Mouse (Mus musculus) hindbrain, postnatal 0 days (tissue): ENCODE results near the gene Iqcd. TPM values are rescaled to one million over a fixed set of nuclear protein-coding genes. Genes with fewer than 3 reads are reported as not detected.
A peak's percentile ranks its signal among the peaks of the same experiment; 100 is the strongest.

Experiments used
- ATAC-seq: fragments of 200-750 bp; cut with Nextera tagmentation; 2 replicates; pipeline ENCODE4 v1.8.0; 2017; ENCODE audit warnings: mild to moderate bottlenecking, moderate TSS enrichment, moderate library complexity
- DNase-seq: peaks from one replicate; pipeline ENCODE4 v3.0.0-alpha.2; 2015; ENCODE audit warnings: low spot score
- H3K27ac ChIP-seq: fragments of 300-500 bp; sonication (generic); 2 replicates; pipeline ENCODE4 v1.5.1; 2014; ENCODE audit warnings: mild to moderate bottlenecking
- H3K27me3 ChIP-seq: fragments of 300-500 bp; sonication (generic); 2 replicates; pipeline ENCODE4 v1.6.1; 2014; ENCODE audit warnings: low read length, mixed read lengths; ENCODE audit not compliant: insufficient read depth
- H3K36me3 ChIP-seq: fragments of 300-500 bp; sonication (generic); 2 replicates; pipeline ENCODE4 v1.6.1; 2014; ENCODE audit warnings: low read length, mixed read lengths; ENCODE audit not compliant: insufficient read depth
- H3K4me1 ChIP-seq: fragments of 300-500 bp; sonication (generic); 2 replicates; pipeline ENCODE4 v1.6.1; 2014; ENCODE audit warnings: antibody characterized with exemption, low read length, mixed read lengths; ENCODE audit not compliant: insufficient read depth
- H3K4me2 ChIP-seq: fragments of 300-500 bp; sonication (generic); 2 replicates; pipeline ENCODE4 v1.6.1; 2014; ENCODE audit warnings: low read depth, mild to moderate bottlenecking, low read length, moderate library complexity, mixed read lengths
- H3K4me3 ChIP-seq: fragments of 300-500 bp; sonication (generic); 2 replicates; pipeline ENCODE4 v1.5.1; 2014; ENCODE audit warnings: low read length
- H3K9ac ChIP-seq: fragments of 300-500 bp; sonication (generic); replicated peaks from 2 replicates; pipeline ENCODE4 v1.6.1; 2014; ENCODE audit warnings: mild to moderate bottlenecking, low read length, moderate library complexity, mixed read lengths
- H3K9me3 ChIP-seq: fragments of 300-500 bp; sonication (generic); 2 replicates; pipeline ENCODE4 v1.6.1; 2016; ENCODE audit warnings: low read length, mixed read lengths
- CTCF ChIP-seq: IDR thresholded peaks from 2 replicates; pipeline ENCODE4 v1.5.1; 2016; ENCODE audit warnings: antibody characterized with exemption, control low read depth, low read depth
- WGBS: fragments of 180-500 bp; shearing (Covaris S2); extraction: QIAGEN DNeasy Blood & Tissue Kit; methylation state at CpG from one replicate; pipeline ENCODE4 v1.1.7; 2014; 5-methylcytosine and 5-hydroxymethylcytosine counted together
- polyA plus RNA-seq: library from polyadenylated mRNA; unstranded; fragments of >200 nt; fragmentation: Nextera tagmentation; extraction: Ambion mirVana; gene quantifications from 2 replicates; pipeline ENCODE4 v1.2.1, GENCODE M21; 2015
- total RNA-seq: library from RNA; depleted of rRNA; stranded (reverse); fragments of >200 nt; gene quantifications from 2 replicates; pipeline ENCODE4 v1.2.3, GENCODE M21; 2014

Iqcd gene
- total and polyA plus RNA-seq, 2 experiments from 2014 or later: 0.63 to 2.0 TPM

- no peak overlapping the region for H3K4me3 ChIP-seq
- H3K27me3 ChIP-seq: no peaks in the 10 kb centered on the region
- no peak for TF ChIP-seq CTCF
- H3K4me1 ChIP-seq: no peaks in the 10 kb centered on the region
- H3K27ac ChIP-seq: no peak overlapping the region
- no peak for ATAC-seq
- H3K36me3 ChIP-seq: peaks cover 40% of the 10 kb centered on the region
- DNase-seq: no peak
- 41% methylated on average over 19 of the region's 19 CpGs for WGBS
- no peak overlapping the region for H3K9ac ChIP-seq
- H3K9me3 ChIP-seq: no peaks in the 10 kb centered on the region
- H3K4me2 ChIP-seq: no peak overlapping the region
These were observed 37.6 kb downstream of the Iqcd start for GRCm38 (mm10) chr5:120626399-120626798.

DNA sequence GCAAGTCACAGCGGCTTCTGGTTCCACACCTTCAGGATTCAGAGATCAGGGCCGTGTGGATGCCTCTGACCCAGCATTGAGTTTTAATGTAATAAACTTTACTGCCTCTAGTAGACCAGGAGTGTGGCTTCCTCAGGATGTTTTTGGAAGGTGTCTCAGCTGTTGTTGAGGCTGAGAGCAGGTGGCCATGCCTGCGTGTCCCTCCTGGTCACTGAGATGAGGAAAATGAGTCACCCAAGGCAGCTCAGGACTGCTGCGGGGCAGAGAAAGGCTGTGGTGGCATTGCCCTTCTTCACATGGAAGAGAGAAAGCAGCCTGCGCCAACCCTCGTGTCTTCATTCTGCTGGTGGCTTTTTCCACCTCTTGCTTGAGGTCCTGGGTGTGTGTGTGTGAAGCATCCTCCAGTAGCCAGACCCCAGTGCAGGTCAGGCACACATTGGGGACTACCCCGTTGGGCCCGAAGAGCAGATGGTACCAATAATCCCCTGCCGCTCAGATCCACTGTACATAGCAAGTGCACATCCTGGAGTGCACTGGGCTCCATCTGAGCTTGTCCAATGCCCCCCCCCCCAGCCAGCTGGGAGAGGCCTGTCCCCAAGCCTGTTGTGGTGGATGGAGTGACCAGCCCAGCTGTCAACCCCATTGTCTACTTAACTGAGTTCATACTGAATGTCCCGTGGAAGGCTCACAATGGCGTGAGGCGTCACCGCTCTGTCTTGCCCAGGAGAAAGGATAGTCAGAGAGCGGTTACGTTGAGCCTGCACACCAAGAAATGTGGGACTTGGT lies 38.9 kb downstream of the Iqcd start:
- H3K9ac ChIP-seq: no peak overlapping the region
- no peak overlapping the region for H3K4me3 ChIP-seq
- H3K4me2 ChIP-seq: no peak overlapping the region
- no peak for ATAC-seq
- no peak for DNase-seq
- peaks cover 36% of the 10 kb centered on the region for H3K36me3 ChIP-seq
- no peaks in the 10 kb centered on the region for H3K4me1 ChIP-seq
- H3K9me3 ChIP-seq: no peaks in the 10 kb centered on the region
- TF ChIP-seq CTCF: no peak
- WGBS: 70% methylated on average over 15 of the region's 15 CpGs
- H3K27ac ChIP-seq: no peak overlapping the region
- no peaks in the 10 kb centered on the region for H3K27me3 ChIP-seq

- H3K27ac ChIP-seq: no peak overlapping the region
- no peak overlapping the region for H3K4me3 ChIP-seq
- H3K9me3 ChIP-seq: no peaks in the 10 kb centered on the region
- no peak overlapping the region for H3K4me2 ChIP-seq
- no peaks in the 10 kb centered on the region for H3K27me3 ChIP-seq
- no peak overlapping the region for H3K9ac ChIP-seq
- H3K36me3 ChIP-seq: peaks cover 32% of the 10 kb centered on the region
- 41% methylated on average over 7 of the region's 7 CpGs for WGBS
- no peak for TF ChIP-seq CTCF
- no peaks in the 10 kb centered on the region for H3K4me1 ChIP-seq
- DNase-seq: peak; percentile 57
- no peak for ATAC-seq
These were observed 39.8 kb downstream of the Iqcd start for GRCm38 (mm10) chr5:120628624-120629023.

DNA sequence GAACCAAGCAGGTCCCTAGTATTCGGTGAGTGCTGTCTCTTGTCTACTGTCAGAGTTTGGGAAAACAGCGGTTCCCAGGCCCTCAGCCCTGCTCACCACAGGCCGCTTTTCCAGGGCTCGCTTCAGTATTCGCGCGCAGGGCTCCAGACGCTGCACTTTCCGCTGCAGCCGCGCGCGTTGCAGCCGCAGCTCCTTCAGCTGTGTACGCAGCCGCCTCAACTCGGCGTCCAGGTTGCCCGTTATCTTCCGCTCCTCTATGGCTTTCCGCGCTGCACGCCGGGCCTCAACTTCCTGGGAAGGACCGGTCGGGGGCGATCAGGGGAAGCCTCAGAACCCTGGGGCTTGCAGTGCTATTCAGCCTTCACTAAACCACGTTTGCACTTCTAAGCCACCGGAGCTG lies 42.3 kb downstream of the Iqcd start:
- WGBS: 7% methylated on average over 29 of the region's 29 CpGs
- TF ChIP-seq CTCF: no peak
- peak overlapping the region; percentile 40 for H3K4me2 ChIP-seq
- no peak overlapping the region for H3K27ac ChIP-seq
- no peaks in the 10 kb centered on the region for H3K9me3 ChIP-seq
- no peaks in the 10 kb centered on the region for H3K27me3 ChIP-seq
- peaks cover 11% of the 10 kb centered on the region for H3K36me3 ChIP-seq
- H3K4me1 ChIP-seq: 0 out of 2 replicates have a peak, but pooled peaks cover 3% of the 10 kb centered on the region
- no peak for ATAC-seq
- peak overlapping the region; percentile 7; the same call in 1 of the 2 replicates for H3K4me3 ChIP-seq
- no peak overlapping the region for H3K9ac ChIP-seq
- DNase-seq: peak; percentile 50

- peak; percentile 41 for TF ChIP-seq CTCF
- no peak overlapping the region for H3K27ac ChIP-seq
- H3K4me3 ChIP-seq: no peak overlapping the region
- no peak for ATAC-seq
- H3K4me2 ChIP-seq: no peak overlapping the region
- no peak overlapping the region for H3K9ac ChIP-seq
- 0 out of 2 replicates have a peak, but pooled peaks cover 3% of the 10 kb centered on the region for H3K4me1 ChIP-seq
- DNase-seq: no peak
- no peaks in the 10 kb centered on the region for H3K27me3 ChIP-seq
- WGBS: 88% methylated on average over 5 of the region's 5 CpGs
- no peaks in the 10 kb centered on the region for H3K9me3 ChIP-seq
- peaks cover 6% of the 10 kb centered on the region for H3K36me3 ChIP-seq
These were observed 43.1 kb downstream of the Iqcd start for GRCm38 (mm10) chr5:120631892-120632291.

- ATAC-seq (no peak), DNase-seq (no peak)
- Histone ChIP-seq H3K4me3 (no peak within 1 kb of the TSS), H3K4me1 (0 out of 2 replicates have a peak, but pooled peaks cover 3% of the 10 kb centered on the region), H3K27me3 (no peaks in the 10 kb centered on the region), H3K4me2 (no peak within 1 kb of the TSS), H3K27ac (no peak within 1 kb of the TSS), H3K36me3 (no peaks in the 10 kb centered on the region), H3K9ac (no peak within 1 kb of the TSS), H3K9me3 (no peaks in the 10 kb centered on the region)
- WGBS: 46% methylated on average over 9 of the region's 9 CpGs
- no peak for TF ChIP-seq CTCF
These were observed 45.3 kb downstream of the Iqcd start, which contains the start of gene Cfap73 for GRCm38 (mm10) chr5:120634131-120634530. TSS of gene Cfap73 (minus strand) at chr5:120634235.

- WGBS: 44% methylated on average over 5 of the region's 5 CpGs
- H3K9ac ChIP-seq: no peak overlapping the region
- 0 out of 2 replicates have a peak, but pooled peaks cover 3% of the 10 kb centered on the region for H3K4me1 ChIP-seq
- no peak for DNase-seq
- no peaks in the 10 kb centered on the region for H3K9me3 ChIP-seq
- no peak for TF ChIP-seq CTCF
- H3K27me3 ChIP-seq: no peaks in the 10 kb centered on the region
- no peak for ATAC-seq
- no peak overlapping the region for H3K4me2 ChIP-seq
- H3K27ac ChIP-seq: no peak overlapping the region
- no peaks in the 10 kb centered on the region for H3K36me3 ChIP-seq
- no peak overlapping the region for H3K4me3 ChIP-seq
These were observed 46.0 kb downstream of the Iqcd start for GRCm38 (mm10) chr5:120634860-120635259.
